Mouse (Mus musculus) myocyte (in vitro differentiated cells): ENCODE data around the gene Wdtc1.

Experiments used
- MAX ChIP-seq: IDR thresholded peaks from one replicate; pipeline ENCODE4 v1.6.1; 2011; ENCODE audit warnings: low read depth, mild to moderate bottlenecking, control low read depth
- MYOD1 ChIP-seq, 3 experiments: IDR thresholded peaks; one replicate each; pipeline ENCODE4 v1.6.1; 2011; ENCODE audit warnings: control low read depth in 2 of 3, low read depth in 2 of 3, mild to moderate bottlenecking in 2 of 3, moderate library complexity in 1 of 3; ENCODE audit not compliant: insufficient read length in 2 of 3, control insufficient read depth in 1 of 3
- POLR2A ChIP-seq: IDR thresholded peaks from one replicate; pipeline ENCODE4 v1.6.1; 2011; ENCODE audit warnings: low read depth, mild to moderate bottlenecking, control low read depth, moderate library complexity; ENCODE audit not compliant: insufficient read length
- POLR2AphosphoS2 ChIP-seq: IDR thresholded peaks from one replicate; pipeline ENCODE4 v1.6.1; 2011; ENCODE audit warnings: low read depth, control low read depth; ENCODE audit not compliant: insufficient read length
- SRF ChIP-seq: IDR thresholded peaks from one replicate; pipeline ENCODE4 v1.6.1; 2011; ENCODE audit warnings: low read depth; ENCODE audit not compliant: control insufficient read depth, insufficient read length
- TCF3 ChIP-seq: IDR thresholded peaks from one replicate; pipeline ENCODE4 v1.6.1; 2011; ENCODE audit warnings: low read depth, control low read depth; ENCODE audit not compliant: insufficient read length
- USF1 ChIP-seq: IDR thresholded peaks from one replicate; pipeline ENCODE4 v1.6.1; 2011; ENCODE audit warnings: low read depth, mild to moderate bottlenecking, control low read depth, moderate library complexity

GRCm38 (mm10) chr4:133261641-133262374 lies 91.5 kb downstream of the Wdtc1 start:
- TF ChIP-seq SRF (no peak), POLR2A (no peak), USF1 (no peak), MAX (no peak), MYOD1 (IDR thresholded peaks at IDR 0.05; ENCODE audit: control insufficient read depth in 1 of 3, insufficient read length in 2 of 3, low read depth in 2 of 3) (no peak), POLR2AphosphoS2 (no peak), TCF3 (no peak)
